Mouse (Mus musculus): ENCODE data around the gene Irak2.
A peak's percentile ranks its signal among the peaks of the same experiment; 100 is the strongest.
"Not testable (repeated sequence)": the region's sequence is repeated elsewhere in the genome, so short reads cannot be mapped to it uniquely, and the experiment has no call there.

Gene Irak2

GRCm38 (mm10) chr6:113667611-113668122, 29.4 kb downstream of the Irak2 start:
- DNase-seq (ENCODE audit: low spot score in 2 of 2), result no peak

GRCm38 (mm10) chr6:113668287-113669154, 30.3 kb downstream of the Irak2 start:
- DNase-seq (ENCODE audit: low spot score in 2 of 2), result no peak

GRCm38 (mm10) chr6:113669821-113670220, 31.6 kb downstream of the Irak2 start:
- DNase-seq (ENCODE audit: low spot score in 2 of 2), result no peak

GRCm38 (mm10) chr6:113672029-113672428, 33.8 kb downstream of the Irak2 start:
- DNase-seq (ENCODE audit: low spot score in 2 of 2), result not testable (repeated sequence)

GRCm38 (mm10) chr6:113672989-113673388, 34.7 kb downstream of the Irak2 start:
- DNase-seq (ENCODE audit: low spot score in 2 of 2), result no peak

- no peak for DNase-seq (ENCODE audit: low spot score in 2 of 2)
These were observed 37.0 kb downstream of the Irak2 start for GRCm38 (mm10) chr6:113675234-113675633.

- DNase-seq (ENCODE audit: low spot score in 2 of 2), result no peak
These were observed 37.7 kb downstream of the Irak2 start for GRCm38 (mm10) chr6:113675991-113676390.

- peak in 1 of 2 experiments; percentile 36 for DNase-seq (ENCODE audit: low spot score in 2 of 2)
These were observed 38.9 kb downstream of the Irak2 start for GRCm38 (mm10) chr6:113677070-113677734.

- DNase-seq (ENCODE audit: low spot score in 2 of 2), result no peak
These were observed 40.2 kb downstream of the Irak2 start for GRCm38 (mm10) chr6:113678246-113679012.

- no peak for DNase-seq (ENCODE audit: low spot score in 2 of 2)
These were observed 41.8 kb downstream of the Irak2 start for GRCm38 (mm10) chr6:113679993-113680566.

- DNase-seq (ENCODE audit: low spot score in 2 of 2), result peak in 1 of 2 experiments; percentile 91
These were observed 43.0 kb downstream of the Irak2 start for GRCm38 (mm10) chr6:113681271-113681670.

GRCm38 (mm10) chr6:113683081-113683825, 45.0 kb downstream of the Irak2 start:
- no peak for DNase-seq (ENCODE audit: low spot score in 2 of 2)

GRCm38 (mm10) chr6:113686551-113687125, 48.4 kb downstream of the Irak2 start:
- DNase-seq (ENCODE audit: low spot score in 2 of 2), result no peak

GRCm38 (mm10) chr6:113690008-113690399, 51.7 kb downstream of the Irak2 start:
- DNase-seq (ENCODE audit: low spot score in 2 of 2), result no peak

GRCm38 (mm10) chr6:113690400-113691083, 52.3 kb downstream of the Irak2 start:
- DNase-seq (ENCODE audit: low spot score in 2 of 2), result no peak

GRCm38 (mm10) chr6:113691084-113691462, 52.8 kb downstream of the Irak2 start:
- DNase-seq (ENCODE audit: low spot score in 2 of 2), result no peak

- no peak for DNase-seq (ENCODE audit: low spot score in 2 of 2)
These were observed 54.4 kb downstream of the Irak2 start for GRCm38 (mm10) chr6:113692661-113693133.

- no peak for DNase-seq (ENCODE audit: low spot score in 2 of 2)
These were observed 55.1 kb downstream of the Irak2 start for GRCm38 (mm10) chr6:113693377-113693776.

- DNase-seq (ENCODE audit: low spot score in 2 of 2), result no peak
These were observed 56.9 kb downstream of the Irak2 start for GRCm38 (mm10) chr6:113695203-113695602.
